Mouse (Mus musculus) CH12.LX (cell line): Measurements from ENCODE around the gene Spata31d1b.

ENCODE experiments used
- CTCF ChIP-seq, 2 experiments: IDR thresholded peaks in 1 of 2; conservative IDR thresholded peaks in 1 of 2; 2 replicates each; pipeline ENCODE4 v1.5.1; 2011 to 2012; ENCODE audit warnings: low read depth in 2 of 2, low read length in 2 of 2, improper control_type of control experiment in 1 of 2, inconsistent platforms in 1 of 2, mild to moderate bottlenecking in 1 of 2, moderate library complexity in 1 of 2
- E2F4 ChIP-seq: IDR thresholded peaks from 2 replicates; pipeline ENCODE4 v1.6.1; 2011; ENCODE audit warnings: low read depth, low read length, improper control_type of control experiment; ENCODE audit not compliant: insufficient replicate concordance
- EP300 ChIP-seq: IDR thresholded peaks from 2 replicates; pipeline ENCODE4 v1.6.1; 2011; ENCODE audit warnings: low read length, improper control_type of control experiment
- PAX5 ChIP-seq: IDR thresholded peaks from 2 replicates; pipeline ENCODE4 v1.6.1; 2012; ENCODE audit warnings: low read length, inconsistent platforms, mixed read lengths
- POLR2A ChIP-seq: IDR thresholded peaks from 2 replicates; pipeline ENCODE4 v1.6.1; 2011; ENCODE audit warnings: low read depth, mild to moderate bottlenecking, improper control_type of control experiment, low read length

DNA sequence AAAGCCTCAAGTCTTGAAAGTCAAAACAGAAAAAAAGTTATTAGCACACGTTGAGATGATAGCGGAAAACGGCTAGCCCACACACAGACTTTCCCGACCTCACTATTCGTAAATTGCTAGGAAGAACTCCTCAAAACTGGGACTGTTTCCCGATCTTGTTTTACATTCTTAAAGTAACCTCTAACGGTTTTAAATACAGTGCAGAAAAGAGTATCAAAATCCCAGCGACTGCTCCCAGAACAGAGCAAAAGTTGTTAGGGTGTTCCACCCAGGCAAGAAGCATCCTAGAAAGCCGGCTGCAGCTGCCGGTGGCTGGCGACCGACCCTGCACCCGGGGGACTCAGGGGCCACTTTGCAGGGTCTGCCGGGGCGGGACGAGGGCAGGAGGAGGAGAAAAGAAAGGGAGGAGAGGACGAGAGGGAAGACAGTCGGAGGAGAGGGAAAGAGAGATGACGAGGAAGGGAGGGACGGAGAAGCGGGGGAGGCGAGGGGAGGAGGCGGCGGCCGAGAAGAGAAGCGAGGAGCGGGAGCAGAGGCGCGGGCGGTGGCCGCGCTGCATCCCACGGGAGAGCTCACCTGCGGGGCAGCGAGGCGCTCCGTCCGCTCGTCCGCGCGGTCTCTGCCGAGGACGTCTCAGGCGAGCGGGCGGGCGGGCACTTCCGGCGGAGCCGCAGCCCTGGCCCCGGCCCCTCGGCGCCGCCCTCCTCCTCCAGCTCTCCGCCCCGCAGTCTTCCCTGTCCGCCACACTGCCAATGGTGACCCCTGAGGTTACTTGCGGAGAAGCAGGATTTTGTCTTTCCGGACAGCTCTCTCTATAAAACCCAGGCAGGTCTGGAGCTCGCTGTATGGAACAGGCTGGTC lies 36.7 kb upstream of the Spata31d1b start, which contains the start of gene Golm1:
- TF ChIP-seq E2F4 (no peak), CTCF (conservative IDR thresholded peaks at IDR 0.05 in 1 of 2, IDR thresholded peaks at IDR 0.05 in 1 of 2; ENCODE audit: low read depth in 2 of 2, low read length in 2 of 2) (no peak), POLR2A (peak; percentile 76), EP300 (no peak), PAX5 (no peak)
